Mouse (Mus musculus) megakaryocyte-erythroid progenitor cell, adult 5 weeks (primary cell): ENCODE results near the gene Ccdc189. TPM values are rescaled to one million over a fixed set of nuclear protein-coding genes. Genes with fewer than 3 reads are reported as not detected.

ENCODE experiments used
- polyA plus RNA-seq: library from polyadenylated mRNA; stranded (reverse); fragments of >175 nt; gene quantifications from 2 replicates; pipeline ENCODE4 v1.2.3, GENCODE M21; 2012

Ccdc189 gene
- polyA plus RNA-seq: 2.8 and 5.3 TPM in 2 replicates

DNA sequence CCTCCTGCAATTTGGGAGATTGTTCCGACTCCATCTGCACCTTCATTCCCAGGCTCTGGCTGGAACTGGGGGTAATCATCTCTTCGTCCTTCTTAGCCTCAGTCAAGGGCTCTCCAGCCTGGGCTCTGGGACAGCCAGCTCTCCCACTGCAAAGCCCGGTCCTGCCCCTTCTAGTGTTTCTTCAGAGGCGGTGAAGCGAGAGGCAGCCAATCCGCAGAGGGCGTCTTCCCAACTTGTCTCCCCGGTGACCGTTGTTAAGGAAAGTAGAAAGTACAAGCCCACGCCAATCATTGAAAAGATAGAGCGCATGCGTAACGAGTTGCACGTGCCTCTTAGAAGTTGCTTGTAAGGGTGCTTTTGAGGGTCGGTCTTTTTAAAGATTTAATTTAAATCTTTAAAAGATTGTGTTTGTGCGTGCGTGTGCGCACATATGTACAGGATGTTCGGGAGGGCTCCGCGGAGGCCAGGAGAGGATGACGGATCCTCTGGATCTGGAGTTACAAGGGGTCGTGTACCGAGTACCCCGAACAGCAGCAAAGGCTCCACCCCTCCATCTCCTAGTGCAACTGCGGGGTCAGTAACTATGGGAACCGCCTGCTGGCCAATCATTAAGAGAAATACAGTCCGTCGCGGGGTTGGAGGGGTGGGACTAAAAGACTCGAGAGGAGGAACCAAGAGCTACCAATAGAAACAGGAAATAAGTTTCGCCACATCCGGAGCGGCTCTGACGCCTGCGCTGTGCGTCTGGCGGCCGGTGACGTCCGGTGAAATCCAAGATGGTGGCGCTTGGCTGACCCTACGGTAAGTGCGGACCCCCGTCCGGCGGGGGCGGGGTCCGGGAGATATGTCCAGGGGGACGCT is at the start of gene Ccdc189, which contains the start of gene Rnf40:
Gene Ccdc189 (minus strand): TSS at position 585 of the 861 bp plus-strand sequence.
Gene Rnf40 (plus strand): TSS at position 757 of the 861 bp plus-strand sequence.

DNA sequence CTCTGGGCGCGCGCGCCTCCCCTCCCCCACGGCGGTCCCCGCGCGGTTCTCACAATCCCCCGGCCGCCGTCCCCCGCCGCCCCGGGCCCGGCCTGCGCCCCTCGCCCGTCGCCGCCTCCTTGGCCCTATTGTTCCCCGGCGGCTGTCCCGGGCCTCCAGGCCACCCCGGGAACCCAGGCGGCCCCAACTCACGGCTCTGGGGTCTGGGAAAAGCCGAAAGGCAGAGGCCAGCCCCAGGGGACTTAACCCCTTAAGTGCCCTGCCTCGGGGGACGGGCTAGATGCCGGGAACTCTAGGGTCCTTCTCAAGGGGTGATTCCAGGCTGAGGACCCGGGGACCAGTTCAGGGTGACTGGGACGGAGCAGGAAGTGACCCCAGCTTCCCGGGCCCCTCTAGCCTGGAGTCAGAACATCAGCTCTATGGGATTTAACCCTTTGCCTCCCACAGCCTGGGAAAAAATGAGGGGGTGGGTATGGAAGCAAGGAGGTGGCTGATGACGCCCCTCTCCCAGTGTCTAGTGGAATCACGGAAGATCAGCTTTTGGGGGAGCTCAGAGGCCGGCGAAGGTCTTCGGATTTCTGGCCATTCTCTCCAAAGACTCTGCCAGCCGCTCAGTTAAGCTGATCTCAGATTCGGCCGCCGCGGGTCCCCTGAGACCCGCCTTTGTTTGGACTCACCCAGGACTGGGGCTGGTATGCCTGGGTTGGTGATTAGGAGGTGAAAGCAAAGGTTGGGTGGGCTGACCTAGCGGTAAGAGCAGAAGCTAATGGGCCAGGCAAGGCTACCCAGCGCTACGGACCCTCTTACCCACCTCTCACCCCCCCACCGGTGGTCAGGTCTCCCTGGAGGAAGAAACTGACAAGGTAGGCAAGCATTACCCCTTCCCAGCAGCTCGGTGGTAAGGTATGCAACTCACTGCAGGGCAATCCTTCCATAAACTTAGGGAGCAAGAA is 26.8 kb upstream of the Ccdc189 start, which contains the start of gene Zfp629:
Gene Zfp629 (minus strand): TSS at position 907 of the 953 bp plus-strand sequence.

DNA sequence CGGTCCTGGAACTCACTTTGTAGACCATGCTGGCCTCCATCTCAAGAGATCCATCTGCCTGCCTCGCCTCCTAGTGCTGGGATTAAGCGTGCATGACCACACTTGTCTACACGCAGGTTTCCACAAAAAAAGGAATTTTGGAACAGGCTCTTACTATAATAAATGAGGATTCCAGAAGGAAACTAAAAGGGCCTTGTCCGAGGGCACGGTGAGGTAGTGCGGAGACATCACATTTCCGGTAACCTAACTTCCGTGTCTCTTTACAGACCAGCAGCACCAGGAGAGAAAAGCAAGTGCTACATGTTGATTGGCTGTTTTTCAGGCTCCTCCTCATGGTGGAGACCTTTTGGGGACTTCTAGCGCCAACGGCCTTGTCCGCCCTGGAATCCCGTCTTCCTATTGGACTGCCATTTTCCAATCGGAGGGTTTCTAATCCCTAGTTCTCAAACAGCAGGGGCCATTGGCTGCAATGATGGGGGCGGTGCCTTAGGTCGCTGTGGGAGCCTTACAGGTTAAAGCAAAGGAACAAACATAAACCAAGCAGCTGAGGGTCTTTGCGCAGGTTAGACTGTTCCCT is 15.4 kb downstream of the Ccdc189 start, which contains the start of gene Phkg2:
Gene Phkg2 (plus strand): TSS at position 446 of the 577 bp plus-strand sequence.

DNA sequence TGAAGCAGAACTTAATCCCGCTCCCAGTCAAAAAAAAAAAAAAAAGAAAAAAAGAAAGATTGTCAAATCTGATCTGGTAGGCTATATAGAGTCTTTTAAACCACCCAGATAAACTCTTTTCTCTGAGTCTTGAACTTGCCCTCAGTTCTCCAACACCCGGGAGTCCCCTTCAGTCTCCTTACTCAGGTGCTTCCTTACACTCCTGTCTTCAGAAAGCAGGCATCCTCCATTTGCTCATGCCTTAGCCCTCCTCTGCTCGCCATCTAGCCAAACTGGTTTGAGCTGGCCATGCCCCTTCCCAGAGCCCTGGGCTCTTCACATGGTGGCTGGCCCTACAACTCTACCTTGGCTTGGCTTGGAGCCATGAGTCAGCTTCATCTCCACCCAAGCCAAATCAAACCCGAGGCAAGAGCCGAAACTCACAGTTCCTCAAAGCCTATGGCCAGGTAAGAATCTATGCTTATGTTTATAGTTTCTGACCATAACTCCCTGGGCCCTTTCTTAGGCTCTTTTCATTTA is 27.0 kb downstream of the Ccdc189 start, which contains the start of gene Tmem265:
Gene Tmem265 (plus strand): TSS at position 51 of the 519 bp plus-strand sequence.

Other genes with a start within 250 kb of the Ccdc189 start
- 29.2 and 33.9 TPM in 2 replicates for gene Zfp768, start 243.0 kb downstream of the Ccdc189 start, polyA plus RNA-seq
- gene Zfp747, start 212.5 kb downstream of the Ccdc189 start, polyA plus RNA-seq: 5.6 and 7.2 TPM in 2 replicates
- 0.43 and 0.74 TPM in 2 replicates for gene 9130019O22Rik, start 201.4 kb downstream of the Ccdc189 start, polyA plus RNA-seq
- 8.6 and 11.3 TPM in 2 replicates for gene E430018J23Rik, start 195.0 kb downstream of the Ccdc189 start, polyA plus RNA-seq
- 1.5 and 1.8 TPM in 2 replicates for gene Zfp764, start 181.8 kb downstream of the Ccdc189 start, polyA plus RNA-seq
- 11.3 and 11.9 TPM in 2 replicates for gene Zfp688, start 166.5 kb downstream of the Ccdc189 start, polyA plus RNA-seq
- gene Zfp689, start 139.4 kb downstream of the Ccdc189 start, polyA plus RNA-seq: 11.6 and 13.2 TPM in 2 replicates
- gene Prr14, start 129.0 kb downstream of the Ccdc189 start, polyA plus RNA-seq: 92.8 and 98.3 TPM in 2 replicates
- 625 and 719 TPM in 2 replicates for gene Fbrs, start 109.4 kb downstream of the Ccdc189 start, polyA plus RNA-seq
- 35.3 and 51.2 TPM in 2 replicates for gene Srcap, start 76.6 kb downstream of the Ccdc189 start, polyA plus RNA-seq
- gene Gm42715, start 69.0 kb downstream of the Ccdc189 start, polyA plus RNA-seq: 30.8 and 43.6 TPM in 2 replicates
- gene Tmem265, start 27.2 kb downstream of the Ccdc189 start, polyA plus RNA-seq: 1.3 and 2.0 TPM in 2 replicates
- gene Phkg2, start 15.3 kb downstream of the Ccdc189 start, polyA plus RNA-seq: 75.3 and 94.9 TPM in 2 replicates
- gene Rnf40, start 172 bp upstream of the Ccdc189 start, polyA plus RNA-seq: 51.4 and 68.4 TPM in 2 replicates
- gene Zfp629, start 27.2 kb upstream of the Ccdc189 start, polyA plus RNA-seq: 22.5 and 24.1 TPM in 2 replicates
- 698 and 704 TPM in 2 replicates for gene Bcl7c, start 120.3 kb upstream of the Ccdc189 start, polyA plus RNA-seq
- gene Ctf1, start 124.1 kb upstream of the Ccdc189 start, polyA plus RNA-seq: 2.2 and 3.6 TPM in 2 replicates
- gene Ctf2, start 143.6 kb upstream of the Ccdc189 start, polyA plus RNA-seq: not detected in 2 replicates
- gene Fbxl19, start 155.9 kb upstream of the Ccdc189 start, polyA plus RNA-seq: 85.5 and 100 TPM in 2 replicates
- 31.0 and 41.1 TPM in 2 replicates for gene Orai3, start 181.2 kb upstream of the Ccdc189 start, polyA plus RNA-seq
- gene Setd1a, start 188.1 kb upstream of the Ccdc189 start, polyA plus RNA-seq: 84.7 and 110 TPM in 2 replicates
- gene Gm49388, start 197.0 kb upstream of the Ccdc189 start, polyA plus RNA-seq: 9.3 and 20.1 TPM in 2 replicates
- gene Hsd3b7, start 212.0 kb upstream of the Ccdc189 start, polyA plus RNA-seq: 21.4 and 28.9 TPM in 2 replicates
- gene Stx4a, start 235.7 kb upstream of the Ccdc189 start, polyA plus RNA-seq: 83.0 and 121 TPM in 2 replicates
- gene Stx1b, start 236.0 kb upstream of the Ccdc189 start, polyA plus RNA-seq: 0.48 and 0.63 TPM in 2 replicates